Mouse (Mus musculus) cerebellum, adult 2 months (tissue): Measurements from ENCODE around the gene Tanc1. TPM values are rescaled to one million over a fixed set of nuclear protein-coding genes. Genes with fewer than 3 reads are reported as not detected.
A peak's percentile ranks its signal among the peaks of the same experiment; 100 is the strongest.

ENCODE experiments used
- DNase-seq, 2 experiments: peaks; one replicate each; pipeline ENCODE4 v3.0.0; 2021
- H3K27ac ChIP-seq: fragments of 200-500 bp; 2 replicates; pipeline ENCODE4 v1.5.1; 2012; ENCODE audit warnings: low read length, control low read depth, inconsistent platforms; ENCODE audit not compliant: insufficient read depth
- H3K27me3 ChIP-seq: fragments of 200-500 bp; 2 replicates; pipeline ENCODE4 v1.6.1; 2012; ENCODE audit warnings: inconsistent platforms, mild to moderate bottlenecking, low read length, moderate library complexity; ENCODE audit not compliant: control insufficient read depth, insufficient read depth
- H3K4me1 ChIP-seq: fragments of 200-500 bp; 2 replicates; pipeline ENCODE4 v1.6.1; 2011; ENCODE audit warnings: low read length; ENCODE audit not compliant: control insufficient read depth, insufficient read depth
- H3K4me3 ChIP-seq: fragments of 200-500 bp; replicated peaks from 2 replicates; pipeline ENCODE3; 2011; ENCODE audit warnings: mild to moderate bottlenecking, low read depth, low read length, control low read depth; ENCODE audit not compliant: insufficient read depth
- CTCF ChIP-seq: fragments of 200-500 bp; IDR thresholded peaks from 2 replicates; pipeline ENCODE4 v1.5.1; 2011; ENCODE audit warnings: low read depth, mild to moderate bottlenecking, control low read depth, low read length, moderate library complexity, borderline replicate concordance; ENCODE audit not compliant: insufficient read depth
- POLR2A ChIP-seq: fragments of 200-500 bp; IDR thresholded peaks from 2 replicates; pipeline ENCODE4 v1.6.1; 2011; ENCODE audit warnings: low read length, control low read depth, borderline replicate concordance; ENCODE audit not compliant: insufficient read depth
- WGBS: fragments of 180-500 bp; shearing (Covaris S2); methylation state at CpG from one replicate; pipeline ENCODE4 v1.1.7; 2018; 5-methylcytosine and 5-hydroxymethylcytosine counted together
- polyA plus RNA-seq: library from polyadenylated mRNA; depleted of rRNA; stranded (reverse); fragments of >200 nt; gene quantifications from 2 replicates; pipeline ENCODE4 v1.2.3, GENCODE M21; 2012

Tanc1 gene
- polyA plus RNA-seq, 1 experiment, result 40.7 TPM

- Histone ChIP-seq H3K4me3 (no peak overlapping the region), H3K27me3 (no peaks in the 10 kb centered on the region), H3K27ac (no peak overlapping the region), H3K4me1 (peaks cover 41% of the 10 kb centered on the region)
- WGBS, result 38% methylated on average over 9 of the region's 9 CpGs
- no peak for TF ChIP-seq POLR2A
- TF ChIP-seq CTCF, result peak; percentile 25; the same call in 1 of the 2 replicates
- DNase-seq, result no peak
Observed at GRCm38 (mm10) chr2:59830151-59830550, 218.3 kb downstream of the Tanc1 start.

- Histone ChIP-seq H3K4me1 (peaks cover 38% of the 10 kb centered on the region), H3K27me3 (no peaks in the 10 kb centered on the region), H3K4me3 (no peak overlapping the region), H3K27ac (no peak overlapping the region)
- TF ChIP-seq POLR2A, result no peak
- TF ChIP-seq CTCF, result no peak
- WGBS, result 77% methylated on average over 5 of the region's 5 CpGs
- DNase-seq, result no peak
Observed at GRCm38 (mm10) chr2:59830940-59831339, 219.1 kb downstream of the Tanc1 start.

- 83% methylated on average over 7 of the region's 7 CpGs for WGBS
- Histone ChIP-seq H3K4me3 (no peak overlapping the region), H3K27ac (no peak overlapping the region), H3K4me1 (peaks cover 36% of the 10 kb centered on the region), H3K27me3 (no peaks in the 10 kb centered on the region)
- no peak for TF ChIP-seq CTCF
- no peak for TF ChIP-seq POLR2A
- no peak for DNase-seq
Observed at GRCm38 (mm10) chr2:59831831-59832230, 220.0 kb downstream of the Tanc1 start.

- DNase-seq, result no peak
- WGBS, result 95% methylated on average over 8 of the region's 8 CpGs
- Histone ChIP-seq H3K4me3 (no peak overlapping the region), H3K4me1 (peaks cover 12% of the 10 kb centered on the region), H3K27me3 (no peaks in the 10 kb centered on the region), H3K27ac (no peak overlapping the region)
- TF ChIP-seq CTCF, result no peak
- no peak for TF ChIP-seq POLR2A
Observed at GRCm38 (mm10) chr2:59838825-59839224, 227.0 kb downstream of the Tanc1 start.

GRCm38 (mm10) chr2:59839755-59840154, 227.9 kb downstream of the Tanc1 start:
- H3K4me3 ChIP-seq, result no peak overlapping the region
- H3K4me1 ChIP-seq, result peaks cover 12% of the 10 kb centered on the region
- no peak for TF ChIP-seq POLR2A
- no peak for TF ChIP-seq CTCF
- no peaks in the 10 kb centered on the region for H3K27me3 ChIP-seq
- DNase-seq, result no peak
- 74% methylated on average over 2 of the region's 2 CpGs for WGBS
- no peak overlapping the region for H3K27ac ChIP-seq

GRCm38 (mm10) chr2:59840191-59840590, 228.3 kb downstream of the Tanc1 start:
- WGBS, result 15% methylated on average over 4 of the region's 4 CpGs
- H3K27ac ChIP-seq, result no peak overlapping the region

GRCm38 (mm10) chr2:59841189-59841939, 229.5 kb downstream of the Tanc1 start:
- H3K27ac ChIP-seq, result no peak overlapping the region
- WGBS, result 74% methylated on average over 12 of the region's 12 CpGs
- DNase-seq, result no peak
- no peak overlapping the region for H3K4me3 ChIP-seq
- TF ChIP-seq POLR2A (no peak), CTCF (no peak)
- no peaks in the 10 kb centered on the region for H3K27me3 ChIP-seq
- peaks cover 12% of the 10 kb centered on the region for H3K4me1 ChIP-seq

More at GRCm38 (mm10) chr2:59840191-59840590, 228.3 kb downstream of the Tanc1 start:
- Histone ChIP-seq H3K27me3 (no peaks in the 10 kb centered on the region), H3K4me1 (peaks cover 12% of the 10 kb centered on the region), H3K4me3 (no peak overlapping the region)
- TF ChIP-seq CTCF (no peak), POLR2A (no peak)
- peak in 1 of 2 experiments; percentile 41 for DNase-seq

- H3K27ac ChIP-seq, result no peak overlapping the region
Observed at GRCm38 (mm10) chr2:59841944-59842343, 230.1 kb downstream of the Tanc1 start.

GRCm38 (mm10) chr2:59842556-59843008, 230.7 kb downstream of the Tanc1 start:
- no peak for TF ChIP-seq CTCF
- no peak for TF ChIP-seq POLR2A

More at GRCm38 (mm10) chr2:59841944-59842343, 230.1 kb downstream of the Tanc1 start:
- Histone ChIP-seq H3K27me3 (no peaks in the 10 kb centered on the region), H3K4me3 (no peak overlapping the region), H3K4me1 (peaks cover 7% of the 10 kb centered on the region)
- no peak for DNase-seq
- 84% methylated on average over 11 of the region's 11 CpGs for WGBS
- TF ChIP-seq POLR2A, result no peak
- TF ChIP-seq CTCF, result no peak

More at GRCm38 (mm10) chr2:59842556-59843008, 230.7 kb downstream of the Tanc1 start:
- Histone ChIP-seq H3K27ac (no peak overlapping the region), H3K27me3 (no peaks in the 10 kb centered on the region), H3K4me1 (peaks cover 7% of the 10 kb centered on the region; the same call in 1 of the 2 replicates), H3K4me3 (no peak overlapping the region)
- WGBS, result 72% methylated on average over 6 of the region's 6 CpGs
- no peak for DNase-seq
